Mouse (Mus musculus): ENCODE measurements around the gene Zfp526. TPM values are rescaled to one million over a fixed set of nuclear protein-coding genes. Genes with fewer than 3 reads are reported as not detected.
"Not testable (repeated sequence)": the region's sequence is repeated elsewhere in the genome, so short reads cannot be mapped to it uniquely, and the experiment has no call there.

Zfp526 gene
- polyA plus RNA-seq, 1 experiment from 2014 or later: 2.3 TPM

DNA sequence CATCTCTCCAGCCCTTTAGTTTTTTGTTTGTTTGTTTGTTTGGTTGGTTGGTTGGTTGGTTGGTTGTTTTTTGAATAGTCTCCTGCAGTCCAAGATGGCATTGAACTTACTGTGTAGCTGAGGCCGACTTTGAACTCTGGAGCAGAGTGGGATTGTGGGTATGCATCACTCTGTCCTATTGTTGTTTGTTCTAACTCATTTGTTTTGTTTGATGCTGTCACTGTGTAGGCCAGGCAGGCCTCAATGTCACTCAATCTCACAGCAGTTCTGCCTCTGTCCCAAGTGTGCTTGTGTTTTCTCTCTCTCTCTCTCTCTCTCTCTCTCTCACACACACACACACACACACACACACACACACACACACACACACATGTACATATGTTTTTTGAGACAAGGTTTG is 40.7 kb downstream of the Zfp526 start:
- no peaks in the 10 kb centered on the region for H3K36me3 ChIP-seq (ENCODE audit: control insufficient read depth, insufficient read depth, low read length)
- H3K4me1 ChIP-seq (replicated peaks; ENCODE audit: control insufficient read depth, insufficient read depth, low read length): peaks cover 2% of the 10 kb centered on the region
- no peak overlapping the region for H3K9ac ChIP-seq (ENCODE audit: low read length)
- no peak overlapping the region for H3K4me3 ChIP-seq (ENCODE audit: low read length)
- no peaks in the 10 kb centered on the region for H3K27me3 ChIP-seq (ENCODE audit: control insufficient read depth, insufficient read depth, low read depth, low read length)
- no peak overlapping the region for H3K27ac ChIP-seq (ENCODE audit: low read length)
- 68% methylated on average over 1 of the region's 1 CpGs for WGBS
- H3K4me2 ChIP-seq (ENCODE audit: low read depth, low read length): no peak overlapping the region
- no peaks in the 10 kb centered on the region for H3K9me3 ChIP-seq (ENCODE audit: control insufficient read depth, low read length)
- ATAC-seq (ENCODE audit: low read depth): no peak

- Histone ChIP-seq H3K27me3 (ENCODE audit: control insufficient read depth, insufficient read depth, low read depth, low read length) (no peaks in the 10 kb centered on the region), H3K4me2 (ENCODE audit: low read depth, low read length) (no peak overlapping the region), H3K4me3 (ENCODE audit: low read length) (no peak overlapping the region), H3K9ac (ENCODE audit: low read length) (peak overlapping the region; percentile 35; the same call in 1 of the 2 replicates), H3K4me1 (replicated peaks; ENCODE audit: control insufficient read depth, insufficient read depth, low read length) (peaks cover 10% of the 10 kb centered on the region), H3K9me3 (ENCODE audit: control insufficient read depth, low read length) (no peaks in the 10 kb centered on the region), H3K27ac (ENCODE audit: low read length) (no peak overlapping the region), H3K36me3 (ENCODE audit: control insufficient read depth, insufficient read depth, low read length) (no peaks in the 10 kb centered on the region)
- ATAC-seq (ENCODE audit: low read depth): no peak
- WGBS: 33% methylated on average over 17 of the region's 17 CpGs
Observed at GRCm38 (mm10) chr7:25263968-25264870, 43.0 kb downstream of the Zfp526 start.

DNA sequence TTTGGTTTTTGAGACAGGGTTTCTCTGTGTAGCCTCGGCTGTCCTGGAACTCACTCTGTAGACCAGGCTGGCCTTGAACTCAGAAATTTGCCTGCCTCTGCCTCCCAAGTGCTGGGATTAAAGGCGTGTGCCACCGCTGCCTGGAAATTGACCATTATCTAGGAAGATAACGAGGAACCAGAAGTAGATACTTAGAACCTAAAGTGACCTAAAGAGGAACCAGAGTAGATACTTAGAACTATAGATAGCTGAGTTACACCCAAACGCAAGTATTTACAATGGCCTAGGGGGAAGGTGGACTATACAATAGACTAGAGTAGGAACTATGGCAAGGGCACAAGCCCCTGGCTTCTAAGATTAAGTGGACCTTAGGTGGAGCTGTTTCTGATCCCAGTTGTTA is 44.5 kb downstream of the Zfp526 start:
- 82% methylated on average over 5 of the region's 5 CpGs for WGBS
- H3K9me3 ChIP-seq (ENCODE audit: control insufficient read depth, low read length); H3K27ac ChIP-seq (ENCODE audit: low read length); H3K4me2 ChIP-seq (ENCODE audit: low read depth, low read length); ATAC-seq (ENCODE audit: low read depth); H3K36me3 ChIP-seq (ENCODE audit: control insufficient read depth, insufficient read depth, low read length); H3K4me3 ChIP-seq (ENCODE audit: low read length); H3K27me3 ChIP-seq (ENCODE audit: control insufficient read depth, insufficient read depth, low read depth, low read length); H3K9ac ChIP-seq (ENCODE audit: low read length): not testable (repeated sequence)
- peaks cover 17% of the 10 kb centered on the region for H3K4me1 ChIP-seq (replicated peaks; ENCODE audit: control insufficient read depth, insufficient read depth, low read length)

- H3K4me3 ChIP-seq (ENCODE audit: low read length): no peak overlapping the region
- no peak overlapping the region for H3K9ac ChIP-seq (ENCODE audit: low read length)
- no peak overlapping the region for H3K27ac ChIP-seq (ENCODE audit: low read length)
Observed at GRCm38 (mm10) chr7:25266180-25266962, 45.1 kb downstream of the Zfp526 start.

DNA sequence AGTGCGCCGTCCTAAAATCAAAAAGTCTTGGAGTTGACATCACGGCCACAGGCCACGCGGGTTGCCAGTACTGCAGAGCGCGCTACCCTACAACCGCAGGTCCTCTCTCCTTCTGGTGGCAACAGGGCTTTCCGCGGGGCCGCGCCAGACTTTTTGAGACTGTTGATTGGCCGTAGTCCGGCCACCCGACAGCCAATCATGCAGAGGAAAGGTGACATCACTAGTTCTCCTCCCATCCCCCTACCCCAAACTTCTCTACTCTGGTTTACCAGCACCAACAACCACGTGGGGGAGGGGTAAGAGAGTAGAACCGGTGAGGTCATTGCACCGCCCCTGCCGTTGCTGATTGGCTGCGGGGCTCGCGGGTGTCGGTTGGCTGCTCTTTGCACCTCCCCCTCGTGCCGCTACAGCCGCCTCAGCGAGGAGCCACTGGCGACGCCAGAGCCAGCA is 46.1 kb downstream of the Zfp526 start, which contains the start of gene Cic:
Cic (plus strand) TSS at position 404 of the 450 bp plus-strand sequence.
- Histone ChIP-seq H3K36me3 (ENCODE audit: control insufficient read depth, insufficient read depth, low read length) (peaks cover 7% of the 10 kb centered on the region), H3K27me3 (ENCODE audit: control insufficient read depth, insufficient read depth, low read depth, low read length) (no peaks in the 10 kb centered on the region), H3K27ac (ENCODE audit: low read length) (peak within 1 kb of the TSS; percentile 95), H3K9ac (ENCODE audit: low read length) (peak within 1 kb of the TSS; percentile 84), H3K9me3 (ENCODE audit: control insufficient read depth, low read length) (no peaks in the 10 kb centered on the region), H3K4me1 (replicated peaks; ENCODE audit: control insufficient read depth, insufficient read depth, low read length) (peaks cover 17% of the 10 kb centered on the region), H3K4me2 (ENCODE audit: low read depth, low read length) (peak within 1 kb of the TSS; percentile 82), H3K4me3 (ENCODE audit: low read length) (peak within 1 kb of the TSS; percentile 80)
- peak; percentile 90 for ATAC-seq (ENCODE audit: low read depth)
- WGBS: 0% methylated on average over 29 of the region's 29 CpGs

More at GRCm38 (mm10) chr7:25266180-25266962, 45.1 kb downstream of the Zfp526 start:
- WGBS: 80% methylated on average over 8 of the region's 8 CpGs
- peaks cover 17% of the 10 kb centered on the region for H3K4me1 ChIP-seq (replicated peaks; ENCODE audit: control insufficient read depth, insufficient read depth, low read length)
- no peak for ATAC-seq (ENCODE audit: low read depth)
- no peaks in the 10 kb centered on the region for H3K27me3 ChIP-seq (ENCODE audit: control insufficient read depth, insufficient read depth, low read depth, low read length)
- H3K9me3 ChIP-seq (ENCODE audit: control insufficient read depth, low read length): no peaks in the 10 kb centered on the region
- H3K36me3 ChIP-seq (ENCODE audit: control insufficient read depth, insufficient read depth, low read length): peaks cover 5% of the 10 kb centered on the region
- H3K4me2 ChIP-seq (ENCODE audit: low read depth, low read length): peak overlapping the region; percentile 76

- under 1% methylated on average over 33 of the region's 33 CpGs for WGBS
- H3K9ac ChIP-seq (ENCODE audit: low read length): peak overlapping the region; percentile 84
Observed at GRCm38 (mm10) chr7:25267751-25268463, 46.7 kb downstream of the Zfp526 start.

GRCm38 (mm10) chr7:25268588-25268987 is 47.4 kb downstream of the Zfp526 start:
- peaks cover 7% of the 10 kb centered on the region for H3K36me3 ChIP-seq (ENCODE audit: control insufficient read depth, insufficient read depth, low read length)
- no peak for ATAC-seq (ENCODE audit: low read depth)
- peak overlapping the region; percentile 19 for H3K27ac ChIP-seq (ENCODE audit: low read length)
- H3K9me3 ChIP-seq (ENCODE audit: control insufficient read depth, low read length): no peaks in the 10 kb centered on the region
- H3K4me1 ChIP-seq (replicated peaks; ENCODE audit: control insufficient read depth, insufficient read depth, low read length): peaks cover 17% of the 10 kb centered on the region
- H3K27me3 ChIP-seq (ENCODE audit: control insufficient read depth, insufficient read depth, low read depth, low read length): no peaks in the 10 kb centered on the region
- peak overlapping the region; percentile 71 for H3K9ac ChIP-seq (ENCODE audit: low read length)
- WGBS: 2% methylated on average over 7 of the region's 7 CpGs
- peak overlapping the region; percentile 82 for H3K4me2 ChIP-seq (ENCODE audit: low read depth, low read length)
- H3K4me3 ChIP-seq (ENCODE audit: low read length): peak overlapping the region; percentile 59

More at GRCm38 (mm10) chr7:25267751-25268463, 46.7 kb downstream of the Zfp526 start:
- peaks cover 7% of the 10 kb centered on the region for H3K36me3 ChIP-seq (ENCODE audit: control insufficient read depth, insufficient read depth, low read length)
- no peaks in the 10 kb centered on the region for H3K9me3 ChIP-seq (ENCODE audit: control insufficient read depth, low read length)
- peak overlapping the region; percentile 95 for H3K27ac ChIP-seq (ENCODE audit: low read length)
- no peaks in the 10 kb centered on the region for H3K27me3 ChIP-seq (ENCODE audit: control insufficient read depth, insufficient read depth, low read depth, low read length)
- H3K4me3 ChIP-seq (ENCODE audit: low read length): peak overlapping the region; percentile 80
- peak overlapping the region; percentile 82 for H3K4me2 ChIP-seq (ENCODE audit: low read depth, low read length)
- H3K4me1 ChIP-seq (replicated peaks; ENCODE audit: control insufficient read depth, insufficient read depth, low read length): peaks cover 17% of the 10 kb centered on the region
- ATAC-seq (ENCODE audit: low read depth): peak; percentile 94

DNA sequence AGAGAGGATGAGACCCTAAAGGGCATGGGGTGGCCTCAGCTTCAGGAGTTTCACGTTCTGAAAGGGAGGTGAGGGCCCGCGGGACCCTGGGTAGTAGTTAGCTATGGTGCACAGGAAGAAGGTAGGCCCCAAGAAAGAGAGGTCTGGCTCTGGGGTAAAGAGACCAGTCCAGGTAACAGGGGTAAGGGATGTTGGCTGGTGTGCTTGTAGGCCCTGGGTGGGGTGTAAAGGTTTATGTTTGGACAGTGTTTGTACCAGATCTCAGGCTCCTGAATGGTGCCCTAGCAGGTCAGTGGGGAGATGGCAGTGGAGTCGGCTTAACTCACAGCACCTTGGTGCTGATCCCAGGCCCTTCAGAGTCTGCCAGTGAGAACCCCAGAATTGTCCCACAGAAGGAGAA is 47.8 kb downstream of the Zfp526 start:
- Histone ChIP-seq H3K36me3 (ENCODE audit: control insufficient read depth, insufficient read depth, low read length) (peaks cover 7% of the 10 kb centered on the region), H3K9ac (ENCODE audit: low read length) (peak overlapping the region; percentile 71), H3K9me3 (ENCODE audit: control insufficient read depth, low read length) (no peaks in the 10 kb centered on the region), H3K4me2 (ENCODE audit: low read depth, low read length) (peak overlapping the region; percentile 82), H3K4me3 (ENCODE audit: low read length) (peak overlapping the region; percentile 59), H3K4me1 (replicated peaks; ENCODE audit: control insufficient read depth, insufficient read depth, low read length) (peaks cover 17% of the 10 kb centered on the region), H3K27me3 (ENCODE audit: control insufficient read depth, insufficient read depth, low read depth, low read length) (no peaks in the 10 kb centered on the region), H3K27ac (ENCODE audit: low read length) (peak overlapping the region; percentile 19)
- no peak for ATAC-seq (ENCODE audit: low read depth)
- 26% methylated on average over 4 of the region's 4 CpGs for WGBS

Measured in lung, embryonic 16.5 days (tissue).